Mouse (Mus musculus): Measurements from ENCODE around the gene Clcc1.

Gene Clcc1

DNA sequence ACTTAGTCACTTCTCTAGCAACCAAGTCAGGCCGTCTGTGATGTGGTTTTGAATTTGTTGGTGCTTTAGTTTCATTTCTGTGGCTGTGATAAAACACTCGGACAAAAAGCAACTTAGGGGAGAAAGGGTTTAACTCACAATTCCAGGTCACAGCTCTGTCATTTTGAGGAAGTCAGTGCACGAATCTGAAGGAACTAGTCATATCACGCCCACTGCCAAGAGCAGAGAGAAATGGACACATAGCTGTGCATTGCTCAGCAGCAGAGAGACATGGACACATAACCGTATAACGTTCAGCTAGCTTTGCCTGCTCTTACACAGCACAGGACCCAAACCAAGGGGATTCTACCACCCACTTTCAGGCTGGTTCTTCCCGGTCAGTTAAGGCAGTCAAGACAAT, 72.7 kb downstream of the Clcc1 start:
- H3K4me1 ChIP-seq (replicated peaks; ENCODE audit: low read depth, low read length) = peaks cover 23% of the 10 kb centered on the region
- H3K4me3 ChIP-seq (replicated peaks; ENCODE audit: low read length) = no peak overlapping the region
- no peaks in the 10 kb centered on the region for H3K27me3 ChIP-seq (ENCODE audit: insufficient read depth, low read length)
- TF ChIP-seq CTCF (conservative IDR thresholded peaks at IDR 0.05; ENCODE audit: low read length) (no peak), NANOG (IDR thresholded peaks at IDR 0.05; ENCODE audit: borderline replicate concordance, low read length) (no peak), POU5F1 (IDR thresholded peaks at IDR 0.05; ENCODE audit: borderline replicate concordance, low read length) (no peak)
- peaks cover 6% of the 10 kb centered on the region; the same call in 1 of the 2 replicates for H3K9me3 ChIP-seq (ENCODE audit: low read length)
- no peaks in the 10 kb centered on the region for H3K36me3 ChIP-seq (ENCODE audit: insufficient read depth, low read length)

DNA sequence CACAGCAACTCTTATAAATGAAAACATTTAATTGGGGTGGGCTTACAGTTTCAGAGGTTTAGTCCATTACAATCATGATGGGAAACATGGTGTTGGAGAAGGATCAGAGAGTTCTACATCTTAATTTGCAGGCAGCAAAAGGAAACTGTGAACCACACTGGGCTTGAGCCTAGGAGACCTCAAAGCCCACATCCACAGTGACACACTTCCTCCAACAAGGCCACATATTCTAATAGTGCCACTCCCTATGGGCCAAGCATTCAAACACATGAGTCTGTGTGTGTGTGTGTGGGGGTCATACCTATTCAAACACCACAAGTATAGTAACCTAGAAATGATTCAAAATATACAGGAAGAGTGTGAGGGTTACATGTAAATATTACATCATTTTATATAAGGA, 73.6 kb downstream of the Clcc1 start:
- H3K9me3 ChIP-seq (ENCODE audit: low read length) = peaks cover 6% of the 10 kb centered on the region; the same call in 1 of the 2 replicates
- H3K4me1 ChIP-seq (replicated peaks; ENCODE audit: low read depth, low read length) = peaks cover 21% of the 10 kb centered on the region
- TF ChIP-seq POU5F1 (IDR thresholded peaks at IDR 0.05; ENCODE audit: borderline replicate concordance, low read length) = no peak
- TF ChIP-seq NANOG (IDR thresholded peaks at IDR 0.05; ENCODE audit: borderline replicate concordance, low read length) = no peak
- no peak for TF ChIP-seq CTCF (conservative IDR thresholded peaks at IDR 0.05; ENCODE audit: low read length)
- H3K27me3 ChIP-seq (ENCODE audit: insufficient read depth, low read length) = no peaks in the 10 kb centered on the region
- H3K4me3 ChIP-seq (replicated peaks; ENCODE audit: low read length) = no peak overlapping the region
- H3K36me3 ChIP-seq (ENCODE audit: insufficient read depth, low read length) = no peaks in the 10 kb centered on the region

DNA sequence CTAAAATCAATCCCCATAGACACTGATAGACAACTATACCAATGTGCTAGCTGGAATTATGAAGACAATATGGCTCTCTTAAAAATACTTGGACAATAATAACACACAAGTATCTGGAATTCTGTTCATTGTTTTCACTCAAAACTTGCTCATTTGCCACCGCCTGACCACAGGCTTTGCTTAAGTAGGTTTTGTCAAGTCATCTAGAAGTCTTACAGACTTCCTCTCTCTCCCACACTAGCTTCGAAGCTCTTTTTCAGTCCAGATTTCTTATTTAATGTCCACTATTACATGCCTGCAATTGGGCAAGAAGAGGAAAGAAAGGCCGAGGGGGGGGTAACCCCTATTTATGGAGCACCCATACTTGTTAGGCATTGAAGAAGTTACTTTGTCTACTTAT, 74.1 kb downstream of the Clcc1 start:
- no peak for TF ChIP-seq NANOG (IDR thresholded peaks at IDR 0.05; ENCODE audit: borderline replicate concordance, low read length)
- no peak for TF ChIP-seq POU5F1 (IDR thresholded peaks at IDR 0.05; ENCODE audit: borderline replicate concordance, low read length)
- TF ChIP-seq CTCF (conservative IDR thresholded peaks at IDR 0.05; ENCODE audit: low read length) = no peak
- Histone ChIP-seq H3K36me3 (ENCODE audit: insufficient read depth, low read length) (no peaks in the 10 kb centered on the region), H3K4me1 (replicated peaks; ENCODE audit: low read depth, low read length) (peaks cover 17% of the 10 kb centered on the region), H3K27me3 (ENCODE audit: insufficient read depth, low read length) (no peaks in the 10 kb centered on the region), H3K9me3 (ENCODE audit: low read length) (peaks cover 6% of the 10 kb centered on the region; the same call in 1 of the 2 replicates), H3K4me3 (replicated peaks; ENCODE audit: low read length) (no peak overlapping the region)

All from E14TG2a.4 (cell line).